Mouse (Mus musculus) ovary, postnatal 36 days (tissue): ENCODE data around the gene Gm29049.
"Not testable (repeated sequence)": the region's sequence is repeated elsewhere in the genome, so short reads cannot be mapped to it uniquely, and the experiment has no call there.

Experiments used
- DNase-seq: peaks from one replicate; pipeline ENCODE4 v3.0.0; 2022; ENCODE audit warnings: low spot score, mixed read lengths

Gm29049 gene

GRCm38 (mm10) chrY:7997068-7997467 is at the start of gene Gm29049:
Gene Gm29049 (minus strand): TSS chrY:7997168.
- DNase-seq, result not testable (repeated sequence)
